Mouse (Mus musculus): Measurements from ENCODE around the gene Adam10. TPM values are rescaled to one million over a fixed set of nuclear protein-coding genes. Genes with fewer than 3 reads are reported as not detected.

Gene Adam10
- polyA plus RNA-seq, 1 experiment from 2014 or later: 60.3 TPM

- H3K27me3 ChIP-seq (ENCODE audit: low read depth, poor library complexity, severe bottlenecking): no peaks in the 10 kb centered on the region
- 0 out of 2 replicates have a peak, but pooled peaks cover 3% of the 10 kb centered on the region for H3K36me3 ChIP-seq
- no peak for DNase-seq (ENCODE audit: low spot score)
- H3K4me3 ChIP-seq: no peak overlapping the region
- H3K4me1 ChIP-seq: no peaks in the 10 kb centered on the region
- H3K9me3 ChIP-seq (replicated peaks): no peaks in the 10 kb centered on the region
- 88% methylated on average over 2 of the region's 2 CpGs for WGBS
- H3K27ac ChIP-seq: no peak overlapping the region
Measured at GRCm38 (mm10) chr9:70733208-70733607, 54.4 kb downstream of the Adam10 start.

DNA sequence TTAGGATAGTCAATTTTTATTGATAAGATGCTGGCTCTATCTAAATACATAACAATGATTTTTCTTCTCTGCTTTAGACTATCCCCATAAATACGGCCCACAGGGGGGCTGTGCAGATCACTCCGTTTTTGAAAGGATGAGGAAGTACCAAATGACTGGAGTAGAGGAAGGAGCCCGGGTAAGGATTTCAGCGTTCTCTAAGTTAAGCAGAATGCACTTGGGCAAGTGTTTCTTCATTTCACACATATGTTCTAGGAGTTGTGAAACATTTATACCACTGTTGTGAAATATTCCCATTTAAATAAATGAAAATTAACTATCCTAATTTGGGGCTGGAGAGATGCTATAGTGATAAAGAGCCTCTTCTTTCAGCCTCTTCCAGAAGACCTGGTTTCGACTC, 61.2 kb downstream of the Adam10 start:
- H3K4me3 ChIP-seq: no peak overlapping the region
- H3K4me1 ChIP-seq: no peaks in the 10 kb centered on the region
- WGBS: 90% methylated on average over 5 of the region's 5 CpGs
- H3K36me3 ChIP-seq: peaks cover 17% of the 10 kb centered on the region
- no peak for DNase-seq (ENCODE audit: low spot score)
- no peak overlapping the region for H3K27ac ChIP-seq
- H3K9me3 ChIP-seq (replicated peaks): no peaks in the 10 kb centered on the region
- H3K27me3 ChIP-seq (ENCODE audit: low read depth, poor library complexity, severe bottlenecking): no peaks in the 10 kb centered on the region

- Histone ChIP-seq H3K4me3 (no peak overlapping the region), H3K4me1 (no peaks in the 10 kb centered on the region), H3K36me3 (peaks cover 45% of the 10 kb centered on the region), H3K27me3 (ENCODE audit: low read depth, poor library complexity, severe bottlenecking) (no peaks in the 10 kb centered on the region), H3K9me3 (replicated peaks) (no peaks in the 10 kb centered on the region), H3K27ac (no peak overlapping the region)
- no peak for DNase-seq (ENCODE audit: low spot score)
- WGBS: 92% methylated on average over 3 of the region's 3 CpGs
Measured at GRCm38 (mm10) chr9:70751504-70752222, 72.9 kb downstream of the Adam10 start.

GRCm38 (mm10) chr9:70760974-70761373, 82.2 kb downstream of the Adam10 start:
- Histone ChIP-seq H3K27ac (no peak overlapping the region), H3K4me3 (no peak overlapping the region), H3K36me3 (peaks cover 58% of the 10 kb centered on the region), H3K9me3 (replicated peaks) (no peaks in the 10 kb centered on the region), H3K27me3 (ENCODE audit: low read depth, poor library complexity, severe bottlenecking) (no peaks in the 10 kb centered on the region), H3K4me1 (no peaks in the 10 kb centered on the region)
- 93% methylated on average over 5 of the region's 5 CpGs for WGBS
- no peak for DNase-seq (ENCODE audit: low spot score)

GRCm38 (mm10) chr9:70775517-70775916, 96.7 kb downstream of the Adam10 start:
- no peaks in the 10 kb centered on the region for H3K4me1 ChIP-seq
- WGBS: 90% methylated on average over 2 of the region's 2 CpGs
- no peaks in the 10 kb centered on the region for H3K9me3 ChIP-seq (replicated peaks)
- peaks cover 30% of the 10 kb centered on the region for H3K36me3 ChIP-seq
- DNase-seq (ENCODE audit: low spot score): no peak
- H3K27ac ChIP-seq: no peak overlapping the region
- H3K4me3 ChIP-seq: no peak overlapping the region
- H3K27me3 ChIP-seq (ENCODE audit: low read depth, poor library complexity, severe bottlenecking): no peaks in the 10 kb centered on the region

- 80% methylated on average over 3 of the region's 3 CpGs for WGBS
- H3K36me3 ChIP-seq: peaks cover 20% of the 10 kb centered on the region; the same call in 1 of the 2 replicates
- H3K4me3 ChIP-seq: no peak overlapping the region
- DNase-seq (ENCODE audit: low spot score): no peak
- no peaks in the 10 kb centered on the region for H3K27me3 ChIP-seq (ENCODE audit: low read depth, poor library complexity, severe bottlenecking)
- no peak overlapping the region for H3K27ac ChIP-seq
- H3K9me3 ChIP-seq (replicated peaks): no peaks in the 10 kb centered on the region
- no peaks in the 10 kb centered on the region for H3K4me1 ChIP-seq
Measured at GRCm38 (mm10) chr9:70782191-70782590, 103.4 kb downstream of the Adam10 start.

DNA sequence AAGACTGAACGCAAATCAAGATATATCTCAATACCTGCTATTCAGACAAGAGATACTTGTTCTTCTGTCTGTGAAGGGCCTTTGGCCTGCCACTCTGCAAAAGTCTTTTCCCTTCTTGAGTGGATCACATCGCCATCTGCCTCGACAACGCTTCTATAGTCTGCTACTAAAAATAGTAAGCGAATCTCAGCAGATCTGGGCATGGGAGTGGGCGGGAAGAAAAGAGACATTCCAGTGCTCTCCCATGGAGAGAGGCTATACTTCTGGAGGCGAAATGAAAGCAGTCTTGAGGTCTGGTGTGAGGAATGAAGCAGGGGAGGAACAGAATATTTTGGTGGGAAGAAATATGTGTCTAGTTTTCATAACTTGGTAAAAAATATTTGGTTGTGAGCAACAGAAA, 109.9 kb downstream of the Adam10 start:
- Histone ChIP-seq H3K4me3 (no peak overlapping the region), H3K36me3 (no peaks in the 10 kb centered on the region), H3K9me3 (replicated peaks) (no peaks in the 10 kb centered on the region), H3K27ac (no peak overlapping the region), H3K27me3 (ENCODE audit: low read depth, poor library complexity, severe bottlenecking) (no peaks in the 10 kb centered on the region), H3K4me1 (no peaks in the 10 kb centered on the region)
- 86% methylated on average over 7 of the region's 7 CpGs for WGBS
- no peak for DNase-seq (ENCODE audit: low spot score)

- Histone ChIP-seq H3K4me3 (no peak overlapping the region), H3K27ac (no peak overlapping the region), H3K27me3 (ENCODE audit: low read depth, poor library complexity, severe bottlenecking) (no peaks in the 10 kb centered on the region), H3K4me1 (no peaks in the 10 kb centered on the region; the same call in 1 of the 2 replicates), H3K36me3 (no peaks in the 10 kb centered on the region), H3K9me3 (replicated peaks) (no peaks in the 10 kb centered on the region)
- WGBS: 89% methylated on average over 4 of the region's 4 CpGs
- no peak for DNase-seq (ENCODE audit: low spot score)
Measured at GRCm38 (mm10) chr9:70790621-70791020, 111.8 kb downstream of the Adam10 start.

- Histone ChIP-seq H3K4me1 (no peaks in the 10 kb centered on the region; the same call in 1 of the 2 replicates), H3K27ac (no peak overlapping the region), H3K4me3 (no peak overlapping the region), H3K36me3 (no peaks in the 10 kb centered on the region), H3K27me3 (ENCODE audit: low read depth, poor library complexity, severe bottlenecking) (no peaks in the 10 kb centered on the region), H3K9me3 (replicated peaks) (no peaks in the 10 kb centered on the region)
- DNase-seq (ENCODE audit: low spot score): no peak
- 69% methylated on average over 15 of the region's 15 CpGs for WGBS
Measured at GRCm38 (mm10) chr9:70794643-70795438, 116.0 kb downstream of the Adam10 start.

DNA sequence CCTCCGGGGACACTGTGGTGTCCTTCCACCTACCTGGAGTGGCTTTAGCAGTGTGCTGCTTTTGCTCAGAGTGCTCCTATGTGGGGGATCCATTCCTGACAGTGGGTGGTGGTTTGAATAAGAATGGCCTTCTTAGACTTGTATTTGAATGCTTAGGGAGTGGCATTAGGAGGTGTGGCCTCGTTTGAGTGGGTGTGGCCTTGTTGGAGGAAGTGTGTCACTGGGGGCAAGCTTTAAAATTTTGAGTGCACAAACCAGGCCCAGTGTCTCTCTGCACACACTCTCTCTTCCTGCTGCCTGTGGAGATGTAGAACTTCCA, 116.6 kb downstream of the Adam10 start:
- no peak for DNase-seq (ENCODE audit: low spot score)
- WGBS: 78% methylated on average over 2 of the region's 2 CpGs

GRCm38 (mm10) chr9:70800588-70801315, 122.0 kb downstream of the Adam10 start:
- WGBS: 77% methylated on average over 8 of the region's 8 CpGs

More for the DNA sequence above, 116.6 kb downstream of the Adam10 start:
- Histone ChIP-seq H3K4me1 (no peaks in the 10 kb centered on the region; the same call in 1 of the 2 replicates), H3K27me3 (ENCODE audit: low read depth, poor library complexity, severe bottlenecking) (no peaks in the 10 kb centered on the region), H3K4me3 (no peak overlapping the region), H3K27ac (no peak overlapping the region), H3K36me3 (no peaks in the 10 kb centered on the region), H3K9me3 (replicated peaks) (no peaks in the 10 kb centered on the region)

DNA sequence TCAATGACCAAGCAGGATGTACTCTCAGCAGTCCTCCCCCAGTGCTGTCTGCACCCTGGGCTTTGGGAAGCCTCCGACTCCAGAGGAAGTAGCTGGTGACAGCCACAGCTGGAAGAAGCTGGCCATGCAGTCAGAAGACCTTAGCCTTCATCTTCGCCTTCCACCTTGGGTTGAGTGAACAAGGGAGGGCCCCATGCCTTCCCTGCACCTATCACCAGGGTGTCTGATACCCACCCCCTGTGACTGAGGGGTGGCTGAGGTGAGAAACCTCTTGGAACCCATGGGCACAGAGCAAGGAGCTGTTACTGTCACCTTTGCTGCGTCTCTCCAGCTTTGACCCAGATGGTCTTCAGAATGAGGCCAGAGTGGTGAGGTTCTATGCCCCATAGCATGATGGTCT, 123.0 kb downstream of the Adam10 start:
- Histone ChIP-seq H3K27me3 (ENCODE audit: low read depth, poor library complexity, severe bottlenecking) (no peaks in the 10 kb centered on the region), H3K4me1 (0 out of 2 replicates have a peak, but pooled peaks cover 2% of the 10 kb centered on the region), H3K9me3 (replicated peaks) (no peaks in the 10 kb centered on the region), H3K4me3 (no peak overlapping the region), H3K27ac (no peak overlapping the region), H3K36me3 (no peaks in the 10 kb centered on the region)
- 91% methylated on average over 3 of the region's 3 CpGs for WGBS
- no peak for DNase-seq (ENCODE audit: low spot score)

More at GRCm38 (mm10) chr9:70800588-70801315, 122.0 kb downstream of the Adam10 start:
- Histone ChIP-seq H3K27ac (no peak overlapping the region), H3K4me1 (0 out of 2 replicates have a peak, but pooled peaks cover 2% of the 10 kb centered on the region), H3K36me3 (no peaks in the 10 kb centered on the region), H3K4me3 (no peak overlapping the region), H3K9me3 (replicated peaks) (no peaks in the 10 kb centered on the region), H3K27me3 (ENCODE audit: low read depth, poor library complexity, severe bottlenecking) (no peaks in the 10 kb centered on the region)
- no peak for DNase-seq (ENCODE audit: low spot score)

DNA sequence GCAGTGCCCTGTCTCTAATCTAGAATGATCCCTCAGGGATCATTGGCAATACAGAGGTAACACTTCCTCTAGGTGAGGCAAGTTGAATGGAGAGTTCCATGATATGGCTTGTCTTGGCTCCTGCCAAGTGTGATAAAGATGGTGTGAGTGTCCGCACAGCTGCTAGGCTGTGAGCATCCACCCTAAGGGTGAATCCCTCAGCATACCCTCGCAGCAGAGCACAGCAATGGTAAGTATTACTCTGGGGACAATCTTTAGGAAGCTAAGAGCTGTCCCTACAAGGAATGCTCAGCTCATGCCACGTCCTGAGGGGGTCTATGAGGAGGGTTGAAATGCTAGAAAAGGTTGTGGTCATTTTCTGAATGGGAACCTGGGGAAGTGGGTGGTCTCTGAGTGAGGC, 124.0 kb downstream of the Adam10 start:
- peaks cover 6% of the 10 kb centered on the region for H3K4me1 ChIP-seq
- no peak overlapping the region for H3K4me3 ChIP-seq
- H3K27me3 ChIP-seq (ENCODE audit: low read depth, poor library complexity, severe bottlenecking): no peaks in the 10 kb centered on the region
- no peak for DNase-seq (ENCODE audit: low spot score)
- H3K27ac ChIP-seq: no peak overlapping the region
- H3K36me3 ChIP-seq: no peaks in the 10 kb centered on the region
- H3K9me3 ChIP-seq (replicated peaks): no peaks in the 10 kb centered on the region
- 76% methylated on average over 3 of the region's 3 CpGs for WGBS

Data from limb, embryonic 10.5 days (tissue).